Comparison of ENCODE assay signal across 23 mouse cellular contexts in the genomic region with DNA sequence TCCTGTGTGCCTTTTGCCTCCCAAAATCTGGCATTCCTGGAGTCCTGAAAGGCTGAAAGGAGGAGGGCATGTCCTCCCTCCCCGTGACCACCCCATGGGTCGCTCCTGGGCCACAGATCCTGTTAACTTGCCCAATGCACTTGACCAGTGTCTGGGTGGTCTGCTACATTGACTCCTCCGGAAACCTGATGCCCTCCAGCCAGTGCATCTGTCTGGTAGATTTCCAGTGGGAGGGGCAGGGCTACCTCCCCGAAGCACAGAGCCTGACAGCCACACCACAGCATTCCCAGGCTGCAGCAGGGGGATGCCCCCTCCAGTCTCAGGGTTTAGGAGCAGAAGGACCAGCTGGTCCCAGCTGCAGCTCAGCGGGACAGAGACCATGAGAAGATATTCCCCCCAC. TPM values are rescaled to one million over a fixed set of nuclear protein-coding genes. Genes with fewer than 3 reads are reported as not detected.
DNase-seq lines count a peak whose midpoint lies in the region; ATAC-seq and TF ChIP-seq lines count a peak whose summit lies in the region.
"Had no signal": no experiment of that assay in that cellular context is flagged by ENCODE, and none has a peak within 500 bp of the region (broad histone marks: within the 10 kb centered on the region; RNA-seq: fewer than 3 reads in every experiment).

No protein-coding gene starts in this region.

- no peak for ATAC-seq in forebrain, embryonic 16.5 days
- peak; percentile 61; the same call in 1 of the 2 replicates for ATAC-seq in kidney, postnatal 0 days (replicated peaks; ENCODE audit: low FRiP score, low read depth)
- ATAC-seq in limb, embryonic 14.5 days (ENCODE audit: low FRiP score, low read depth) = peak; percentile 70
- ATAC-seq: forebrain, postnatal 0 days; Patski had no signal

- no peak for DNase-seq in forebrain, embryonic 10.5 days (ENCODE audit: extremely low spot score, low spot score)
- peak; percentile 71 for DNase-seq in kidney, postnatal 0 days (ENCODE audit: low spot score)
- DNase-seq in kidney, postnatal 10 days = no peak
- DNase-seq in embryonic facial prominence, embryonic 10.5 days (ENCODE audit: low spot score) = peak; percentile 65
- DNase-seq in limb, embryonic 14.5 days (ENCODE audit: low spot score) = no peak
- DNase-seq in spleen, postnatal 4 days (ENCODE audit: low spot score in 2 of 2) = no peak
- no peak for DNase-seq in left cerebral cortex, adult 2 months (ENCODE audit: extremely low spot score in 1 of 2, low spot score in 2 of 2)
- DNase-seq: cerebellum, postnatal 14 days; forebrain, postnatal 0 days; gastrocnemius, postnatal 10 days; heart, postnatal 10 days; layer of hippocampus, postnatal 36 days; liver; lung, adult 18-20 months; thymus, postnatal 36 days had no signal

- H3K4me1 ChIP-seq in forebrain, embryonic 10.5 days = peaks cover 21% of the 10 kb centered on the region
- H3K4me1 ChIP-seq in forebrain, embryonic 16.5 days (replicated peaks; ENCODE audit: control insufficient read depth, insufficient read depth, low read length) = no peaks in the 10 kb centered on the region
- H3K4me1 ChIP-seq in kidney, postnatal 0 days (replicated peaks; ENCODE audit: insufficient read depth, low read length) = 0 out of 2 replicates have a peak, but pooled peaks cover 3% of the 10 kb centered on the region
- H3K4me1 ChIP-seq in embryonic facial prominence, embryonic 10.5 days = peaks cover 26% of the 10 kb centered on the region
- H3K4me1 ChIP-seq in limb, embryonic 14.5 days (ENCODE audit: control insufficient read depth, insufficient read depth, low read length) = peaks cover 22% of the 10 kb centered on the region

- 18% methylated on average over 5 of the region's 5 CpGs for WGBS in forebrain, embryonic 10.5 days
- WGBS in forebrain, embryonic 16.5 days = 15% methylated on average over 5 of the region's 5 CpGs
- 3% methylated on average over 5 of the region's 5 CpGs for WGBS in kidney, postnatal 0 days
- WGBS in embryonic facial prominence, embryonic 10.5 days = 17% methylated on average over 5 of the region's 5 CpGs
- 16% methylated on average over 5 of the region's 5 CpGs for WGBS in limb, embryonic 14.5 days

- no peak overlapping the region for H3K9ac ChIP-seq in forebrain, embryonic 16.5 days (replicated peaks; ENCODE audit: low read depth, low read length)
- no peak overlapping the region for H3K9ac ChIP-seq in kidney, postnatal 0 days (ENCODE audit: low read depth, low read length)
- H3K9ac ChIP-seq in limb, embryonic 14.5 days (ENCODE audit: low read depth, low read length, severe bottlenecking) = no peak overlapping the region
- H3K9ac ChIP-seq: forebrain, postnatal 0 days; neural tube, embryonic 12.5 days had no signal

- peak overlapping the region; percentile 8; the same call in 1 of the 2 replicates for H3K27ac ChIP-seq in forebrain, embryonic 10.5 days
- no peak overlapping the region for H3K27ac ChIP-seq in forebrain, embryonic 16.5 days (ENCODE audit: low read length)
- H3K27ac ChIP-seq in kidney, postnatal 0 days = no peak overlapping the region
- H3K27ac ChIP-seq in embryonic facial prominence, embryonic 10.5 days (replicated peaks) = peak overlapping the region; percentile 19
- no peak overlapping the region for H3K27ac ChIP-seq in limb, embryonic 14.5 days (replicated peaks; ENCODE audit: low read depth, low read length)
- no peak overlapping the region for H3K27ac ChIP-seq in left cerebral cortex, adult 2 months
- H3K27ac ChIP-seq: neural tube, embryonic 12.5 days had no signal

- no peak for TF ChIP-seq CTCF in kidney, postnatal 0 days (IDR thresholded peaks at IDR 0.05; ENCODE audit: low read depth)
- no peak for TF ChIP-seq CTCF in left cerebral cortex, adult 2 months (IDR thresholded peaks at IDR 0.05)

- peaks cover 2% of the 10 kb centered on the region; the same call in 1 of the 2 replicates for H3K9me3 ChIP-seq in forebrain, embryonic 10.5 days
- no peaks in the 10 kb centered on the region; the same call in 1 of the 2 replicates for H3K9me3 ChIP-seq in forebrain, embryonic 16.5 days (ENCODE audit: control insufficient read depth, low read length)
- H3K9me3 ChIP-seq in kidney, postnatal 0 days (replicated peaks; ENCODE audit: low read length) = no peaks in the 10 kb centered on the region
- H3K9me3 ChIP-seq in embryonic facial prominence, embryonic 10.5 days = peaks cover under 1% of the 10 kb centered on the region; the same call in 1 of the 2 replicates
- no peaks in the 10 kb centered on the region; the same call in 1 of the 2 replicates for H3K9me3 ChIP-seq in limb, embryonic 14.5 days (ENCODE audit: control insufficient read depth, low read length)
- H3K9me3 ChIP-seq: neural tube, embryonic 12.5 days had no signal

- H3K4me3 ChIP-seq in forebrain, embryonic 10.5 days = no peak overlapping the region
- no peak overlapping the region for H3K4me3 ChIP-seq in forebrain, embryonic 16.5 days (replicated peaks; ENCODE audit: low read length)
- H3K4me3 ChIP-seq in kidney, postnatal 0 days (replicated peaks; ENCODE audit: low read depth, low read length) = no peak overlapping the region
- H3K4me3 ChIP-seq in embryonic facial prominence, embryonic 10.5 days = 0 out of 2 replicates have a peak overlapping the region, but pooled peaks have one; percentile 25
- no peak overlapping the region for H3K4me3 ChIP-seq in limb, embryonic 14.5 days (replicated peaks; ENCODE audit: low read length)
- H3K4me3 ChIP-seq in left cerebral cortex, adult 2 months = no peak overlapping the region
- H3K4me3 ChIP-seq: erythroblast, embryonic 14.5 days; neural tube, embryonic 12.5 days had no signal

- intact Hi-C loops in left cerebral cortex, adult 2 months (cut with DNase I) = no loop called here

- no peak overlapping the region for H3K4me2 ChIP-seq in forebrain, embryonic 16.5 days (ENCODE audit: low read length)
- no peak overlapping the region for H3K4me2 ChIP-seq in kidney, postnatal 0 days (ENCODE audit: low read length)
- H3K4me2 ChIP-seq in limb, embryonic 14.5 days (replicated peaks; ENCODE audit: low read depth, low read length, severe bottlenecking) = no peak overlapping the region
- H3K4me2 ChIP-seq: neural tube, embryonic 12.5 days had no signal

- TF ChIP-seq POLR2A in limb, embryonic 14.5 days (IDR thresholded peaks at IDR 0.05; ENCODE audit: borderline replicate concordance, extremely low read depth, insufficient read depth, insufficient read length) = no peak

- no peaks in the 10 kb centered on the region for H3K36me3 ChIP-seq in forebrain, embryonic 10.5 days (replicated peaks)
- no peaks in the 10 kb centered on the region for H3K36me3 ChIP-seq in forebrain, embryonic 16.5 days (ENCODE audit: control insufficient read depth, insufficient read depth)
- no peaks in the 10 kb centered on the region for H3K36me3 ChIP-seq in kidney, postnatal 0 days (ENCODE audit: insufficient read depth, low read length)
- H3K36me3 ChIP-seq in embryonic facial prominence, embryonic 10.5 days (replicated peaks) = no peaks in the 10 kb centered on the region
- H3K36me3 ChIP-seq in limb, embryonic 14.5 days (ENCODE audit: control insufficient read depth, insufficient read depth, low read length) = no peaks in the 10 kb centered on the region
- H3K36me3 ChIP-seq: neural tube, embryonic 12.5 days had no signal

- H3K27me3 ChIP-seq in forebrain, embryonic 10.5 days (ENCODE audit: poor library complexity, severe bottlenecking) = peaks cover 57% of the 10 kb centered on the region
- no peaks in the 10 kb centered on the region for H3K27me3 ChIP-seq in forebrain, embryonic 16.5 days (replicated peaks; ENCODE audit: control insufficient read depth, insufficient read depth, low read length)
- H3K27me3 ChIP-seq in kidney, postnatal 0 days (ENCODE audit: insufficient read depth, low read length) = no peaks in the 10 kb centered on the region; the same call in 1 of the 2 replicates
- peaks cover 67% of the 10 kb centered on the region for H3K27me3 ChIP-seq in embryonic facial prominence, embryonic 10.5 days (replicated peaks; ENCODE audit: low read depth, poor library complexity, severe bottlenecking)
- no peaks in the 10 kb centered on the region for H3K27me3 ChIP-seq in limb, embryonic 14.5 days (ENCODE audit: control insufficient read depth, insufficient read depth, low read length)

RNA-seq across cellular contexts. Expression of gene Actrt2, which starts 15.2 kb away (rescaled TPM):
- not detected in 2 replicates for polyA plus RNA-seq in forebrain, embryonic 10.5 days (2016; fragmentation: Nextera tagmentation; extraction: Ambion mirVana)
- not detected in 2 replicates for polyA plus RNA-seq in forebrain, embryonic 16.5 days (2015; fragmentation: Nextera tagmentation; extraction: Ambion mirVana)
- polyA plus RNA-seq in kidney, postnatal 0 days (2015; fragmentation: Nextera tagmentation; extraction: Ambion mirVana) = not detected in 2 replicates
- not detected in 2 replicates for polyA plus RNA-seq in embryonic facial prominence, embryonic 10.5 days (2016; fragmentation: Nextera tagmentation; extraction: Ambion mirVana)
- not detected in 2 replicates for polyA plus RNA-seq in limb, embryonic 14.5 days (2012; rRNA removed)
- not detected in 2 replicates for polyA plus RNA-seq in limb, embryonic 14.5 days (2014; fragmentation: Nextera tagmentation; extraction: Ambion mirVana)
- not detected for total RNA-seq in left cerebral cortex, adult 2 months (2021)
- total RNA-seq: forebrain, postnatal 0 days; gastrocnemius, postnatal 10 days; heart, adult 8-10 months; heart, postnatal 10 days; layer of hippocampus, postnatal 36 days; midbrain, postnatal 0 days had no signal
- polyA plus RNA-seq: erythroblast, embryonic 14.5 days; forebrain, postnatal 0 days; intestine, embryonic 14.5 days; midbrain, postnatal 0 days; neural tube, embryonic 12.5 days; Patski; spleen, adult 2 months had no signal

RNA-seq across cellular contexts. Expression of gene Prdm16, which starts 15.8 kb away (rescaled TPM):
- 40.1 and 43.1 TPM in 2 replicates for polyA plus RNA-seq in forebrain, embryonic 10.5 days (2016; fragmentation: Nextera tagmentation; extraction: Ambion mirVana)
- polyA plus RNA-seq in forebrain, embryonic 16.5 days (2015; fragmentation: Nextera tagmentation; extraction: Ambion mirVana) = 29.8 and 35.0 TPM in 2 replicates
- 19.0 and 22.5 TPM in 2 replicates for polyA plus RNA-seq in kidney, postnatal 0 days (2015; fragmentation: Nextera tagmentation; extraction: Ambion mirVana)
- polyA plus RNA-seq in embryonic facial prominence, embryonic 10.5 days (2016; fragmentation: Nextera tagmentation; extraction: Ambion mirVana) = 33.9 and 44.5 TPM in 2 replicates
- polyA plus RNA-seq in limb, embryonic 14.5 days (2012; rRNA removed) = 11.7 and 15.3 TPM in 2 replicates
- 25.6 and 40.0 TPM in 2 replicates for polyA plus RNA-seq in limb, embryonic 14.5 days (2014; fragmentation: Nextera tagmentation; extraction: Ambion mirVana)
- total RNA-seq in left cerebral cortex, adult 2 months (2021) = 1 to 10 TPM; 8.2 to 9.6 TPM
- polyA plus RNA-seq: Patski had no signal

Comparison
In these comparisons a context has a peak if more than half of its experiments do, and no peak if none do; other contexts are left out.
1. DNase-seq: peak in kidney, postnatal 0 days (single experiment) and embryonic facial prominence, embryonic 10.5 days (single experiment); none in forebrain, embryonic 10.5 days (single experiment), kidney, postnatal 10 days (single experiment), limb, embryonic 14.5 days (single experiment), spleen, postnatal 4 days (0 of 2) and left cerebral cortex, adult 2 months (0 of 2).
2. H3K27ac ChIP-seq: peak in forebrain, embryonic 10.5 days (single experiment) and embryonic facial prominence, embryonic 10.5 days (single experiment); none in forebrain, embryonic 16.5 days (single experiment), kidney, postnatal 0 days (single experiment), limb, embryonic 14.5 days (single experiment) and left cerebral cortex, adult 2 months (single experiment).